Mouse (Mus musculus) layer of hippocampus, adult 8-10 months (tissue): Measurements from ENCODE around the gene Best2. TPM values are rescaled to one million over a fixed set of nuclear protein-coding genes. Genes with fewer than 3 reads are reported as not detected.

Source experiments
- DNase-seq, 2 experiments: peaks; one replicate each; pipeline ENCODE4 v3.0.0; 2022; ENCODE audit warnings: low spot score in 2 of 2
- total RNA-seq, 4 experiments: library from RNA; stranded (reverse); gene quantifications; 2 replicates each; pipeline ENCODE4 v1.2.4; 2022

Gene Best2
- total RNA-seq, 4 experiments from 2014 or later = not detected

DNA sequence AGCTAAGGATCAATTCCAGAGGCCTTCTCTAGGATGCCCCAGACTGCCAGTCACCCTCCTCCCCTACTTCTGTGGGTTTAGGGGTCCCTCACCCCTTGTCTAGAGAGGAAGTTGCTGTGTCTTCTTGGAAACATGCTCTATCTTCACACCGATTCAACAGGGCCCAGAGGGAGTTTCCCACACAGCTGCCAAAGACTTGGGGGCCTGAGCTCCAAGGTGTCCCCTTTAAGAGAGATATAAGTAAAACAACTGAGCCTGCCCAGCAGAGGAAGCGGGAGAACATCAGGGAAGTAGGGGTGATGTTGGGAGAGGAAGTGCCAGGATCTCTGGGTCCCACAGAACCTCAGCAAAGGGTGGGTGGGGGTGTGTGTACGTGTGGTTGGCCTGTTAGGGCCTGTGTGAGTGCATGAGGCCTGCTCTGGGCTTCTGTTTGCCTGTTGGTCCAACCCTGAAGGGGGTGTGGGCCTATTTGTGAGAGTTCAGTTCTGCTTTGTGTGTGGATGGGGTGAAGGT is 31.8 kb downstream of the Best2 start:
- no peak for DNase-seq

DNA sequence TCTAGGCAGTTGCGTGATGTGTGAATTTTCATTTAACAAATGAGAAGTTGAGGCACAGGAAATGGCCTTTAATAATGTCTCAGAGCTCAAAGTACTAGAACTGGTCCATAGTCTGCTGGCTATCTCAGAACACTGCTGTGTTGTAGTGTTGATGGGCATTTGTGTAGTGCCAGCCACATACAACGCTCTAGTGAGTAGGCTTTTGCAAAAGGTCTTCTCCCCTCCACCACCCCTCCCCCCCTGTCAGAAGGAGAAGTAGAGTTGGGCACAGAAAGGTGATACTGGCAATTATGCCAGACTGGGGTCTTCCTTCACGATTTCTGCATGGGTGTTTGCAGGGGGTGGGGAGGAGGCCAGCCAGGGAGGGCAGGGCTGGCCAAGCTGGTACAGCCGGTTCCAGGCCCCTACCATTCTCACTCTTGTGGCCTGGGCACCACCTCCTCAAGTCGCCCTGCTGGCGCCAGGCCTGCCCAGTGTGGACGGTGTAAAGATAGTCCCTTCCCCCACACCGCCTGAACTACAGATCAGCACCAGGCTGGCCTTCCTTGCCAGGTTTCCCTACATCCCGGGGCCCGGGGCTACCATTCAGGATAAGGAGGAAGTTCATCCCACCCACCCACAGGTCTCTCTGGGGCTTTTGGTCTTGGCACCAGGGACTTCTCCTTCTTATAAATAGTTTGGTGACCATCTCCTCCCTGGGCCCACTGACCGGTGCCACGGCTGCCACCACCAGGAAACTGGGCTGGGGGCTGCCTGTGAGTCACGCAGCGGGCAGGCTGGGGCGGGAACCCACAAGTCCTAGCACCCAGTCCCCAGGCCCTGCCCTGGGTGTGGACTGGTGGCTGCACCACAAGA is 32.5 kb downstream of the Best2 start:
- peak in 1 of 2 experiments; percentile 1 for DNase-seq

DNA sequence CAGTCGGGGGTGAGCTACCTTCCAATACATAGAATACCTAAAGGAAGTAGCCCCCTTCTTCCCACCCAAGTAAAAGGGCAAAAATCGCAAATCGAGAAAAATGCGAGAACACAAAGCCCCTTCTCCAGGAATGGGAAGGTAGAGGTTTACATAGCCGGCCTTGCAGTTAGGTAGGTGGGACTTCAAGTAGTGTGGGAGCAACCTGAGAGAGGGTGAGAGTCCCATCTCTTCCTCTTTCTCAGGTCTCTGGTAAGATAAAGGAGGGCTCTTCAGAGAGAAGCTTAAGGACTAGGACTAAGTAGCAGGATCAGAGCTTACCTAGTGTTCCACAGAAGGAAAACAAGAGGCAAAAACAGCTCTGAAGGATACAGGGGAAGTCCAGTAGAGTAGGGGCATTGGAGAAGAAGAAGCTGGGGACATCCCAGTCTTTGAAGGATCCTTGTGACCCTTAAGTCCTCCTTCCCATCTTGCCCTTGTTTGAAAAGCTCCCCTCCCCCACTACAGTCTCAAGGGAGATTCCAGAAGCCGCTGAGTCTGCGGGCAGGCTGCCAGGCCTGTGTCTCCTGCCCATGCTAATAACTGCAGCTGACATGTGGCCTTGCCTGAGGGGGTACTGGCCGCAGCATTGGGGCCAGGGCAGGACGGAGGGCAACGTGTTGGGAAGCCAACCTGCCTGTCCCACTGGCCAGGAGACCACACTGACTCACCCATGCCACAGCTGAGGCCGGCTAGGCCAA is 33.5 kb downstream of the Best2 start:
- DNase-seq = peak in 1 of 2 experiments; percentile 57

DNA sequence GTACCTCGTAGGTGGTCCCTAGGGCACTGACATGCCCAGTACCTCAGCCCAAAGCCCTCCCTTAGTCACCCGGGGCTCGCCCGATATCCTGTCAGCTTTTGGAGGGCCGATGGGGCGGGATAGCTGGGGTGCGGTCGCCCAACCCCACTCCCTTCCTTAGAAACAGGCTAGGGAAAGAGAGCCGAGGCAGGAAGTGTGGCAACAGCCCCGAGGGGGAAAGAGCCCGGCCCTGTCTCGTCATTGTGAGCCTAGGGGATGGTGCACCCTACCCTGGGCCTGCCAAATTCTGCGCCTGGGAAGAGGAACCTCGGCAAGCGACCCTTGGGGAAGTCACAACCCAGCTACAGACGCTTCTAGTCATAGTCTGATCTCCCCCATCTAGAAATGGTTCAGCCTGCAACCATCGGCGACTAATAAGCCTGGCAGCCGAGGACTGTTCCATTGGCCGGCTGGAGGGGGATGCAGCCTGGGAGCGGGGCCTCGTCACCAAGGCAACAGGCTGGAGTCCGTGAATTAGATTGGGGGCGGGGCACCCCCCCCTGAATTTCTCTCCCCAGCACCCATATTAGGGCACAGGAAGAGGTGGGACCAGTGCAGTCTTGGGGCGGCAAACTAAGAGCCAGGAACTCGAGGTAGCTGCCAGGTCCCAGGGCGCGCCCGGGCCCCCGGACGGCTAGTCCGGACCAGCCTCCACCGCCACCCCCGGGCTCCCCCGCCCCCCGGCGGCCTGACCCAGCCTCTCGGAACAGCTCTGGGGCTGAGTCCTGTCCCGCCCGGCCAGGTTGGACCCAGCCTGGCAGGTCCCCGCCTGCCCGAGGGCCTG is 34.5 kb downstream of the Best2 start:
- peak; percentile 93 for DNase-seq

- DNase-seq = peak; percentile 96 to 97
Measured at GRCm38 (mm10) chr8:84978248-84978940, 35.9 kb downstream of the Best2 start, which contains the start of gene Junb. Junb (minus strand) TSS chr8:84978718.

- DNase-seq = peak; percentile 56 to 61
Measured at GRCm38 (mm10) chr8:84977435-84978247, 36.7 kb downstream of the Best2 start.

- DNase-seq = no peak
Measured at GRCm38 (mm10) chr8:84976763-84977434, 37.4 kb downstream of the Best2 start.

- peak; percentile 93 to 96 for DNase-seq
Measured at GRCm38 (mm10) chr8:84976031-84976762, 38.1 kb downstream of the Best2 start.

DNA sequence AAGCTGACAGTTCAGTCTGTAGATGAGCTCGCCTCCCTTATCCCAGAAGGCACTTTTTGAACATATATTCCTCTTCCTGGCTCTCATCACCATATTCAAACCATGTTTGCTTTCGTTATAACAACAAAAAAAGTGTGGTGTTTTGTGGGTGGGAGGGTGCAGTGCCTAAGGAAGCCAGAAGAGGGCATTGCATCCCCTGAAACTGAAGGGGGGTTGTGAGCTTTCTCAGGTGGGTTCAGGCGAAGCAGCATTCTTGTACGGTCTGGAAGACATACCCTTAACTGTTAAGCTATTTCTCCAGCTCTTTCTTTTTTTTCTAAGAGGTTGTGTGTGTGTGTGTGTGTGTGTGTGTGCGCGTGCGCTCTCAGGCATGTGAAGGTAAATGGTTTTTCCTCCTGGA is 38.9 kb downstream of the Best2 start:
- no peak for DNase-seq

- no peak for DNase-seq
Measured at GRCm38 (mm10) chr8:84974543-84975142, 39.7 kb downstream of the Best2 start.

DNA sequence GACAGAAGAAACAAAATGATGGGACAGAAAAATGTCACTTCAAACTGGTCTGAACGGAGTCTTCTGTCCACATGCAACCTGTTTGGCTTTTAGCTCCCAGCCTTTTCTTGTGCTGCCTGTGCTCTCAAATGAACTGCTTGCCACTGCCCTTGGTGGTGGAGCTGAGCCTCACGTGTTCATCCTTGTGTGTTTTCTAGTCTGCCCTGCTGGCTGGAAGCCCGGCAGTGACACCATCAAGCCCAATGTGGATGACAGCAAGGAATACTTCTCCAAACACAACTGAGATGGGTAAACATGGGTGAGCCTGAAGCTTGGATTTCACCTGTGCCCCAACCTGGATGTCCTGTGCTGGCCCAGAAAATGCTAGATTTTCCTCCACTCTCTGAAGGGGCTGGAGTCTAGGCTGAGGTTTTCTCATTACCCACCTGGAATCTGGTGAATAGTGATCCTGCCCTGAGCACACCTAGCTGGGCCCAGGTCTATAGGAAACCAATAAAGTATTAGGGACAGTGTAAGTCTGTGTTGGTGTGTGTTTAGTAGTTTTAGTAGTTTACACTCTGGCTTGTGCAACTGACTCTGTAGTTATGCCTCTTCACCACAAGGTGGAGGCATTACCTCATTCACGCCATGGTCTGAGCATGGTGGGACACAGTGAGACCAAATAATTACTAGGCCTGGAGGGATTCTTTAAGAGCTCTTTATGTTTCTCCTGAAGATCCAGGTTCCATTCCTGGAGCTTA is 40.4 kb downstream of the Best2 start:
- DNase-seq = no peak

DNA sequence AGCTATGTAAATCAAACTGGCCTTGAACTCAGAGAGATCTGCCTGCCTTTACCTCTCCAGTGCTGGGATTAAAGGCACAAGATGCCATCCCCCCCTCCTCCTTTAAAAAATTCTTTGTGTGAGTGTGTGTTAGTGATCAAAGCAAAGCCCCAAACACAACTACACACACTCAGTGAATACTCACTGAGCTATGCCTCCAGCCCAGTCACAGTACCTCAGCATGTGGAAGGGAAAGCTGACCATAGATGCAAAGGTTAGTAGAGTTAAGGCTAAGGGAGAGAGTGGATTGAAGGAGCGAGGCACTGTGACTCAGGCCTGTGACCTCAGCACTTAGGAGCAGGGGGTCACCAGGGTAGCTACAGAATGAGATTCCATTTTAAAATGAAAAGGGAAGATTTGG is 41.3 kb downstream of the Best2 start:
- DNase-seq = no peak

GRCm38 (mm10) chr8:84970913-84971312 is 43.4 kb downstream of the Best2 start:
- DNase-seq = no peak

DNA sequence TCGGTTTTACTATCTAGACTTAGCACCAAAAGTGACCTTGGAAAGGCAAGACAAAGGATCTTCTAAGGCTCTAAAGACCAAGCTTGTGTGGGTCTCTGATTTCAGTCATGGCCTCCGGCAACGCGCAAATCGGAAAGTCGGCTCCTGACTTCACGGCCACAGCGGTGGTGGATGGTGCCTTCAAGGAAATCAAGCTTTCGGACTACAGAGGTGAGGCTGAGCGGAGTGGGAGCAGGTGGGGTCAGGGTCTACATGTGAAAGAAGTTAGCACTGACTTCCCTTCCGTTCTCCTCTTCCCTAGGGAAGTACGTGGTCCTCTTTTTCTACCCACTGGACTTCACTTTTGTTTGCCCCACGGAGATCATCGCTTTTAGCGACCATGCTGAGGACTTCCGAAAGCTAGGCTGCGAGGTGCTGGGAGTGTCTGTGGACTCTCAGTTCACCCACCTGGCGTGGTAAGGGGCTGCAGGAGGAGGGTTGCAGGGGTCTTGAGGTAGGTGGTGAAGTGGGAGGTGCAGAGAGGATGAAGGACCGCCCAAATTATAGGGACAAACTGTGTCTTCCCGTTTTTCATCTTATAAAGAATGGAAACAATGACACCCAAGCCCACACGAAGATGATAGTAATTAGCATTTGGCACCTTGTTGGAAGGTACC is 44.1 kb downstream of the Best2 start:
- DNase-seq = no peak

DNA sequence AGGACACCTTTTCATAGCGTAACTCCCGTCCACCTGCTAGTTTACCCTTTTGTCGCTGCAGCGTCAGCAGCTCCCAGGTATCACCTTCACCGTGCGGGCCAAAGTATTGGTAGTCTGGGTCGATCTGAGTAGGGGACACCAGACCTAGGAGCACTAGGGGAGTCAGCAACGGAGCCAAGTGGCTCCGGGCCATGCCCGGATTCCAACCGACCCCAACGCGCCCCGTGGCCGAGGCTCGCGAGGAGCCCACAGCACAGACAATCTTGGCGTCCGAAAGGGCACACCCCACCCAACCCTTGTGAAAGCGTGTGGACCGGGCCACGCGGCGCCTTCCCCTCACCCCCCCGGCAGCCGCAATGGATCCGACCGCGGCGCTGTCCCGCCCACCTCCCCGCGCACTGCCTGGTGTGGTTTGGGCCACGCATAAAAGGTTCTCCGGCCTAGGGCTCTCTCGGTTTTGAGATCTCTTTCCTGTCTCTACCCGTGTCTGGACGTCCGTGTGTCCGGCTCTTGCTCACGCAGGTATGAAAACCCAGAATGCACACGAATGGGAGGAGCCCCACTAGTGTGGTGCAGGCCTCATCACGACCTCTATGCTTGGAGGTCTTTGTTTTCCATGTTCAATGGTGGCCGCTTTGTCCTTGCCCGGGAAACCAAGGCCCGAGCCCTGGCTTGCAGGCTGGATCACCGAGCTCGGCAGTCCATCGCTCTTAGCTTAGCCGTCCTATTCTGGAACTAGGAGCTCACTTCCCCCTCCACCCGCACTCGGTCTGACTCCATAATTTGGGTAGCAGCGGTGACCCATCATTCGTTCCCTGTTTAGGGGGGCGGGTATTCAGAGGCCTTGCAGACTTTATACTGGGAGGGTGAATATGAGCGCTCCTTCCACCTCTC is 44.8 kb downstream of the Best2 start, which contains the start of the genes Gm49661, Prdx2 and Rnaseh2a:
Gene Gm49661 (minus strand): TSS at position 193 of the 894 bp plus-strand sequence.
Gene Prdx2 (plus strand): TSS at position 347 of the 894 bp plus-strand sequence.
Gene Rnaseh2a (minus strand): TSS at position 527 of the 894 bp plus-strand sequence.
- peak; percentile 50 to 69 for DNase-seq

DNA sequence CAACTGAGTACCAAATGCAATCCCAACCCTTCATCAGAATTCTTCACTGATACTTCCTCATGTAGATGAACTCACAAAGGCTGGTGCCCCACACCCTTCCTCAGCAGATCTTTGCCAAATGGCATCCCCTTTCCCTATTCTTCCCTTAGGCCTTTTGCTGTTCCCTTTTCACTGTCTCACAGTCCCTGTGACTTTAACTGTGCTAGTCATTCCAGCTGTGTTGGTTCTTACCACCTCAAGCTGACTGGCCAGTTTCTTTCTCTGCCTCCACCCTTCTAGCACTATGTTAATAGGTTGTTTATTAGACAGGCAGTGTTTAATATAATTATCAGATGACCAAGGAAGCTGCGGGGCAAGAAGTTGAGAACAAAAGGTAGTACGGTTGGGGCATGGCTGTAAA is 45.7 kb downstream of the Best2 start:
- DNase-seq = peak in 1 of 2 experiments; percentile 3
